Mouse (Mus musculus) neural tube, embryonic 15.5 days (tissue): ENCODE measurements at regions not wholly inside any gene's neighbourhood (a gene's known extent, or its start where the extent isn't known, plus 50 kb on each side); places are given as distances from the start of the nearest gene placed in this dataset.

ENCODE experiments used
- ATAC-seq: fragments of 200-750 bp; cut with Nextera tagmentation; 2 replicates; pipeline ENCODE4 v1.8.0; 2017; ENCODE audit warnings: mild to moderate bottlenecking, moderate TSS enrichment, moderate library complexity; ENCODE audit not compliant: low FRiP score
- H3K27ac ChIP-seq: fragments of 300-500 bp; sonication (generic); replicated peaks from 2 replicates; pipeline ENCODE4 v1.5.1; 2015; ENCODE audit warnings: mild to moderate bottlenecking, inconsistent platforms
- H3K27me3 ChIP-seq: fragments of 300-500 bp; sonication (generic); replicated peaks from 2 replicates; pipeline ENCODE4 v1.6.1; 2015; ENCODE audit warnings: inconsistent platforms
- H3K36me3 ChIP-seq: fragments of 300-500 bp; sonication (generic); 2 replicates; pipeline ENCODE4 v1.6.1; 2015; ENCODE audit warnings: inconsistent platforms
- H3K4me1 ChIP-seq: fragments of 300-500 bp; sonication (generic); 2 replicates; pipeline ENCODE4 v1.6.1; 2015; ENCODE audit warnings: inconsistent platforms
- H3K4me2 ChIP-seq: fragments of 300-500 bp; sonication (generic); 2 replicates; pipeline ENCODE4 v1.6.1; 2015; ENCODE audit warnings: inconsistent platforms, mild to moderate bottlenecking, moderate library complexity
- H3K4me3 ChIP-seq: fragments of 300-500 bp; sonication (generic); replicated peaks from 2 replicates; pipeline ENCODE4 v1.5.1; 2015; ENCODE audit warnings: mild to moderate bottlenecking, inconsistent platforms
- H3K9ac ChIP-seq: fragments of 300-500 bp; sonication (generic); replicated peaks from 2 replicates; pipeline ENCODE4 v1.6.1; 2015; ENCODE audit warnings: mild to moderate bottlenecking, inconsistent platforms
- H3K9me3 ChIP-seq: fragments of 300-500 bp; sonication (generic); replicated peaks from 2 replicates; pipeline ENCODE4 v1.6.1; 2016; ENCODE audit warnings: inconsistent platforms
- WGBS: fragments of 180-500 bp; shearing (Covaris S2); methylation state at CpG from one replicate; pipeline ENCODE4 v1.1.7; 2015; ENCODE audit warnings: mixed read lengths; 5-methylcytosine and 5-hydroxymethylcytosine counted together

DNA sequence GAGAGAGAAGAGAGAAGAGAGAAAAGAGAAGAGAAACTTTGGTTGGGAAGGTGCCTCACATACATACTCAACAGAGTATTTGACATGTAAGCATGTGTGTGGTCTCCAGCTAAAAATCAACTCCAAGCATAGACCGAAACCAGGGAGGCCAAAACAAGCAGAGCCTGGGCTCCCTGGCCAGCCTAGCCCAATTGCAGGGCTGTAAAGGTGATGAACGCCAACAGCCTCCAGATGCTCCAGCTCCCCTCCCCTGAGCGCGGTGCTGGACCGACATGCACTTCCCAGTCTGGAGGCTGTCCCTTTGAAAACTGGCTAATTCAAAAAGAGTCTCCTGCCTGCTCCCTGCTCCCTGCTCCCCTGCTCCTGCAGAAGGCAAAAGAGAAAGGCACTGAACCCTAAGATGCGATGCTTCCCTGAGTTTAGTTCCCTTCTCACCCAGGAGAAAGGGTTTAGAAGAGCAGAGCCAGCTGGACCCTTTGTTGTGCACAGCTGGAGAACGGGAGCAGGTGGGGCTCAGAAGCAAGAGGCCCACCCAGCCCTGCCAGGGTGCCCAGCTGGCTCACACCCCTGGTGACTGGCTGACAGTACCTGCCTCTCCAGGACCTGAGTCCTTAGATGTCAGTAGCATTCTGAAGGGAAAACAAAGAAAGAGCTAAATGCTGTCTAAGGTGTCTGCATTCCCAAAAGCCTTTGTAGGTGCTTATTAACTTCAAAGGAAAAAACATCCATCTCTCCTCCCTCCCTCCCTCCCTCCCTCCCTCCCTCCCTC, 255.2 kb upstream of the Arid1b start:
- Histone ChIP-seq H3K4me1 (peaks cover 5% of the 10 kb centered on the region), H3K27me3 (no peaks in the 10 kb centered on the region), H3K9me3 (no peaks in the 10 kb centered on the region), H3K4me2 (no peak overlapping the region), H3K36me3 (no peaks in the 10 kb centered on the region), H3K27ac (no peak overlapping the region), H3K9ac (no peak overlapping the region), H3K4me3 (no peak overlapping the region)
- WGBS, result 17% methylated on average over 7 of the region's 7 CpGs
- ATAC-seq, result no peak

- Histone ChIP-seq H3K9me3 (no peaks in the 10 kb centered on the region), H3K9ac (no peak overlapping the region), H3K27ac (no peak overlapping the region), H3K4me1 (peaks cover 5% of the 10 kb centered on the region), H3K27me3 (no peaks in the 10 kb centered on the region), H3K4me3 (no peak overlapping the region), H3K36me3 (no peaks in the 10 kb centered on the region), H3K4me2 (no peak overlapping the region)
- WGBS, result 31% methylated on average over 5 of the region's 5 CpGs
- no peak for ATAC-seq
Observed at GRCm38 (mm10) chr17:4740784-4741183, 253.3 kb upstream of the Arid1b start.

DNA sequence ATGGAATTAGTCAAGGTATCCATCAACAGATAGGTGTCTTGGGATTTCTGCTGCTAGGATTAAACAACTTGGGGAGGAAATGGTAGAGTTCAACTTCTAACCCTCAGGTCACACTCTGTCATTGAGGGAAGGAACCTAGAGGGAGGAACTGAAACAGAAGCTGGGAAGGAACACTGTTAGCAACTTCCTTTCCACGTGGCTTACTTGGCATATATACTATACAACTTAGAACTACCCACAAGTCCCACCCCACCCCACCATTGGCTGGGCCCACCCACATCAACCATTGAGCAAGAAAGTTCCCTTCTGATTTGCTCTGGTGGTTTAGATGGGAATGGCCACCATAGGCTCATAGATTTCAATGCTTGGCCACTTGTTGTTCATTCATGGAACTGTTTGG, 251.8 kb upstream of the Arid1b start:
- ATAC-seq, result no peak
- H3K4me1 ChIP-seq, result peaks cover 5% of the 10 kb centered on the region
- no peaks in the 10 kb centered on the region for H3K36me3 ChIP-seq
- H3K4me2 ChIP-seq, result no peak overlapping the region
- no peak overlapping the region for H3K4me3 ChIP-seq
- no peak overlapping the region for H3K9ac ChIP-seq
- H3K27ac ChIP-seq, result no peak overlapping the region
- WGBS, result 55% methylated on average over 1 of the region's 1 CpGs
- H3K27me3 ChIP-seq, result no peaks in the 10 kb centered on the region
- no peaks in the 10 kb centered on the region for H3K9me3 ChIP-seq

DNA sequence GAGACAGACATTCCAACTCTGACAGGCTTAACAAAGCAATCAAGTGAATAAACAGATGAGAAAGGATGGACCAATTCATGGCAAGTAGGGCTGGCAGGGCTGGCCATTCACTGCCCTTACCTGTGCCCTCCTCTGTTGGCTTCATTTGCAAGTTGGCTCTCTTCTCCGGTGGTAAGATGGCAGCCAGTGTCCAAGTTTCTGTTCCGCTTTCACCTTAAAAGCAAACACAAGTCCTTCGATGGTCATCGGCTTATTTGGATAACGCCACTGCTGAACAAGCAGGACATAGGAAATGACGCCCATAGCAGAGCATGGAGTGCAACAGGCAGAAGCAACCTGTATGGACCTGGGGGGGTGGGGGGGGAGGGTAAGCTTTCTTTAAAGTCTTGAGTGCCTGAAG, 231.2 kb upstream of the Arid1b start:
- WGBS, result 93% methylated on average over 6 of the region's 6 CpGs
- Histone ChIP-seq H3K4me1 (no peaks in the 10 kb centered on the region), H3K36me3 (no peaks in the 10 kb centered on the region), H3K4me3 (no peak overlapping the region), H3K9me3 (no peaks in the 10 kb centered on the region), H3K27me3 (no peaks in the 10 kb centered on the region), H3K4me2 (no peak overlapping the region), H3K27ac (no peak overlapping the region), H3K9ac (no peak overlapping the region)
- no peak for ATAC-seq

GRCm38 (mm10) chr17:4765723-4766122, 228.4 kb upstream of the Arid1b start:
- Histone ChIP-seq H3K9ac (no peak overlapping the region), H3K36me3 (no peaks in the 10 kb centered on the region), H3K27ac (no peak overlapping the region), H3K27me3 (no peaks in the 10 kb centered on the region), H3K9me3 (no peaks in the 10 kb centered on the region), H3K4me1 (peaks cover 4% of the 10 kb centered on the region; the same call in 1 of the 2 replicates), H3K4me2 (no peak overlapping the region), H3K4me3 (no peak overlapping the region)
- WGBS, result 34% methylated on average over 5 of the region's 5 CpGs
- ATAC-seq, result no peak

GRCm38 (mm10) chr17:4767947-4768522, 226.1 kb upstream of the Arid1b start:
- Histone ChIP-seq H3K4me1 (peaks cover 4% of the 10 kb centered on the region; the same call in 1 of the 2 replicates), H3K9ac (no peak overlapping the region), H3K27ac (no peak overlapping the region), H3K9me3 (no peaks in the 10 kb centered on the region), H3K27me3 (no peaks in the 10 kb centered on the region), H3K4me2 (no peak overlapping the region), H3K4me3 (no peak overlapping the region), H3K36me3 (no peaks in the 10 kb centered on the region)
- no peak for ATAC-seq
- 95% methylated on average over 5 of the region's 5 CpGs for WGBS

GRCm38 (mm10) chr17:4769284-4769683, 224.8 kb upstream of the Arid1b start:
- Histone ChIP-seq H3K4me1 (peaks cover 4% of the 10 kb centered on the region; the same call in 1 of the 2 replicates), H3K9ac (no peak overlapping the region), H3K9me3 (no peaks in the 10 kb centered on the region), H3K27me3 (no peaks in the 10 kb centered on the region), H3K4me3 (no peak overlapping the region), H3K36me3 (no peaks in the 10 kb centered on the region), H3K4me2 (no peak overlapping the region), H3K27ac (no peak overlapping the region)
- no peak for ATAC-seq
- 35% methylated on average over 4 of the region's 4 CpGs for WGBS

DNA sequence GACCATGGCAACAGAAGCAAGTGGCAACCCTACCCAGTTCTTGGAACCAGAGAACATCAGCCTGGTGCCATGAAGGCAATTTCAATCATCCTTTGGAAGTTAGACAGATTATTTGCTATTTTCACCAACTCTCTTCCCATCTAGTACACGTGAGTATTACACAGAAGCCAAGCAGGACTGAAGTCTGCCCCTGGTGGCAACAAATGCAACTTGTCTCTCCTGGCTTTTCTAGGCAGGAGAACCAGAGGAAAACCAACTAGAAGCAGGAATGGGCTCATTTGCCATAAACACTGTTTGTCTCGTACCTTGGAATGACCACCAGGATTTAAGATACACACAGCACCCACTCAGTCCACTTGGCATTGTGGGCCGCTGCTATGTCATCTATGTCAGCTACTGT, 224.1 kb upstream of the Arid1b start:
- Histone ChIP-seq H3K4me2 (no peak overlapping the region), H3K9ac (no peak overlapping the region), H3K4me3 (no peak overlapping the region), H3K27ac (no peak overlapping the region), H3K4me1 (peaks cover 4% of the 10 kb centered on the region; the same call in 1 of the 2 replicates), H3K9me3 (no peaks in the 10 kb centered on the region), H3K27me3 (no peaks in the 10 kb centered on the region), H3K36me3 (no peaks in the 10 kb centered on the region)
- ATAC-seq, result no peak
- WGBS, result 84% methylated on average over 3 of the region's 3 CpGs

- ATAC-seq, result no peak
Observed at GRCm38 (mm10) chr17:4778161-4778560, 216.0 kb upstream of the Arid1b start.

GRCm38 (mm10) chr17:4779017-4779416, 215.1 kb upstream of the Arid1b start:
- Histone ChIP-seq H3K27ac (no peak overlapping the region), H3K27me3 (no peaks in the 10 kb centered on the region), H3K9me3 (no peaks in the 10 kb centered on the region), H3K4me1 (0 out of 2 replicates have a peak, but pooled peaks cover 4% of the 10 kb centered on the region), H3K4me2 (no peak overlapping the region), H3K9ac (no peak overlapping the region), H3K4me3 (no peak overlapping the region), H3K36me3 (no peaks in the 10 kb centered on the region)
- ATAC-seq, result no peak
- WGBS, result 92% methylated on average over 10 of the region's 10 CpGs

More at GRCm38 (mm10) chr17:4778161-4778560, 216.0 kb upstream of the Arid1b start:
- Histone ChIP-seq H3K4me3 (no peak overlapping the region), H3K36me3 (no peaks in the 10 kb centered on the region), H3K27ac (no peak overlapping the region), H3K9me3 (no peaks in the 10 kb centered on the region), H3K4me2 (peak overlapping the region; percentile 20; the same call in 1 of the 2 replicates), H3K9ac (no peak overlapping the region), H3K4me1 (0 out of 2 replicates have a peak, but pooled peaks cover 4% of the 10 kb centered on the region), H3K27me3 (no peaks in the 10 kb centered on the region)
- 1% methylated on average over 14 of the region's 14 CpGs for WGBS

DNA sequence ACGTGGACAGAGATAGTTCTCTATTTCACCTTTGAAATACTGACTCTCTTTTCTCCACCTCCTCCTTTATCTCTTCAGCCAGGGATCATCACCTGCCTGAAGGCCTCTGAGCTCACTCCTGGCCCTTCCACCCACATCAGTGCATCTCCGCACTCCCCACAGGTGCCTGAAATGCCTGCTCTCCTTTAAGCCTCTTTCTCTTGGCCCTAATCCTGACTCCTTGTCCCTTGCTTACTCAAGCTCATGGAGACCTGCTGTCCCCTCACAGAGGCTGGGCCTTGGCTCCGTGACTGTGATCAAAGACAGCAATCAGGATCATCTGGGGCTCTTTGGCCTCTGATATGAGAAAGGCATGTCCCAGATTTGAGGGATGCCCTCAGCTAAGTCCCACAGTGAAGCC, 212.5 kb upstream of the Arid1b start:
- H3K4me3 ChIP-seq, result no peak overlapping the region
- no peaks in the 10 kb centered on the region for H3K27me3 ChIP-seq
- WGBS, result 84% methylated on average over 3 of the region's 3 CpGs
- ATAC-seq, result no peak
- no peaks in the 10 kb centered on the region for H3K9me3 ChIP-seq
- H3K9ac ChIP-seq, result no peak overlapping the region
- H3K4me1 ChIP-seq, result 0 out of 2 replicates have a peak, but pooled peaks cover 4% of the 10 kb centered on the region
- H3K4me2 ChIP-seq, result no peak overlapping the region
- H3K27ac ChIP-seq, result no peak overlapping the region
- H3K36me3 ChIP-seq, result no peaks in the 10 kb centered on the region

- Histone ChIP-seq H3K36me3 (no peaks in the 10 kb centered on the region), H3K9ac (no peak overlapping the region), H3K4me1 (no peaks in the 10 kb centered on the region), H3K9me3 (no peaks in the 10 kb centered on the region), H3K27me3 (no peaks in the 10 kb centered on the region), H3K27ac (no peak overlapping the region), H3K4me3 (no peak overlapping the region), H3K4me2 (no peak overlapping the region)
- ATAC-seq, result no peak
- 89% methylated on average over 5 of the region's 5 CpGs for WGBS
Observed at GRCm38 (mm10) chr17:4784296-4784695, 209.8 kb upstream of the Arid1b start.
